Mouse (Mus musculus) WW6 (cell line): ENCODE data around the gene Mtmr12.
"Not testable (repeated sequence)": the region's sequence is repeated elsewhere in the genome, so short reads cannot be mapped to it uniquely, and the experiment has no call there.

Experiments used
- DNase-seq: peaks from one replicate; pipeline ENCODE4 v3.0.0-alpha.2; 2013; ENCODE audit warnings: low read depth, low spot score

Mtmr12 gene

GRCm38 (mm10) chr15:12211577-12211976 lies 6.7 kb downstream of the Mtmr12 start:
- DNase-seq: no peak

GRCm38 (mm10) chr15:12212266-12212665 lies 7.4 kb downstream of the Mtmr12 start:
- DNase-seq: no peak

DNA sequence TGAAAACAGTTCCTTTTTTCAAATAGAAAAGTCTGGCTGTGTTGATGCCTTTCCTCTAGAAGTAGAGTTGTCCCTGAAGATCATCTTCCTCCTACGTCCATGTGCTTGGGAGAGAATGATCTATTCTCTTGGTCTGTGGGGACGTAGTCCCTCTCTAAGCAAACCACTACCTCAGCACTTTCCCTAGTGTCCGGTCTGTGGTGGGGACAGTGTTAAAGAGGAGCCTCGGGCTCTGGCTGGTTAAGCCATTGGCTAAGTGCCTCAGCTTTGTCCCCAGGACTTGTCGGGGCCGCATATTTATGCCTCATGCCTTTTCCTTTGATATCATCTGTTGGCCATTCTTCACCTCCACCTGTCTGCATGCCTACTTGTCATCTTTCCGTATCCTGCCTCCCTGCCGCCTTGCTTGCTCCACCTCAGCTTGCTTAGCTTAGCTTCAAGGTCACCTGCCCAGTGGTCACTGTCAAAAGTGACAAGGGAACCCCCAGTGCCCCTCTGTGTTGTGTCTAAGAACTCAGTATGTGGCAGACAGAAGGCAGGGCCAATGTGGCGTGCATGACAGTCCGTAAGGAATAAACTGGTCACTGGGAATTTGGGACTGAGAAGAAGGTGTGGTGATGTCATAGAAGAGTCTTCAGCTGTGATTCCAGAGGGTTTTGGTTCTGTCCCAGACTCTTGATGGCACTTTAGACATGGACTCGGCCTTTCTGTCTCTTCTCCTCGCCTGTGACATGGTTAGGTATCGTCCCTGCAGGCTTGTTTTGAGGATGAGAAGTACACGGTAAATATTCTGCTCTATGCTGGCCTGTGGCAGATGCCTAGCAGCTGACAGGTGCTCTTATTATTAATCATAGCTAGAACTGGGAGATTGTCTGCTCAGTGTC lies 9.9 kb downstream of the Mtmr12 start:
- DNase-seq: no peak

DNA sequence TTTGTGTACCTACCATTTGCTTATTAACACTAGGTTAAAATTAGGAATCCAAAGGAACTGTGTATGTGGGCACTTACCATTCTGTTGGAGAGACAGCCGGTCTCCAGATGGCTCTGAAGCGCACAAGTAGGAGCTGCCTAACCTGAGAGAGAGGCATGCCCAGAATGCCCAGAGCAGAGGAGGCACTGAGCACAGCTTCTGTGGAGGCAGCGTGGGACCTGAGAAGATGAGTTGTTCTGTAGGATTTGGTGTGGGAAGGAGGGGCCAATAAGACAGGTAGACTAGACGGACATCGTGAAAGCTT lies 10.5 kb downstream of the Mtmr12 start:
- DNase-seq: no peak

- no peak for DNase-seq
These were observed 11.3 kb downstream of the Mtmr12 start for GRCm38 (mm10) chr15:12216119-12216518.

GRCm38 (mm10) chr15:12216798-12217197 lies 12.0 kb downstream of the Mtmr12 start:
- no peak for DNase-seq

DNA sequence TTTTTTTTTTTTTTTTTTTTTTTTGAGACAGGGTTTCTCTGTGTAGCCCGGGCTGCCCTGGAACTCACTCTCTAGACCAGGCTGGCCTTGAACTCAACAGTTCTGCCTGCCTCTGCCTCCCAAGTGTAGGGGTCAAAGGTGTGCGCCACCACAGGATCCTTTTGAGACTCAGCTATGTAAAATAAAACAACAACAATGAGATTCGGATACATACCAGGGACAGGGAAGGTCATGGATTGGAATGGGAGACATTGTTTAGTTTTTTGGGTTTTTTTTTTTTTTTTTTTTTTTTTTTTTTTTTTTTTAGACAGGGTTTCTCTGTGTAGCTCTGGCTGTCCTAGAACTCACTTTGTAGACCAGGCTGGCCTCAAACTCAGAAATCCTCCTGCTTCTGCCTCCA lies 12.5 kb downstream of the Mtmr12 start:
- not testable (repeated sequence) for DNase-seq

DNA sequence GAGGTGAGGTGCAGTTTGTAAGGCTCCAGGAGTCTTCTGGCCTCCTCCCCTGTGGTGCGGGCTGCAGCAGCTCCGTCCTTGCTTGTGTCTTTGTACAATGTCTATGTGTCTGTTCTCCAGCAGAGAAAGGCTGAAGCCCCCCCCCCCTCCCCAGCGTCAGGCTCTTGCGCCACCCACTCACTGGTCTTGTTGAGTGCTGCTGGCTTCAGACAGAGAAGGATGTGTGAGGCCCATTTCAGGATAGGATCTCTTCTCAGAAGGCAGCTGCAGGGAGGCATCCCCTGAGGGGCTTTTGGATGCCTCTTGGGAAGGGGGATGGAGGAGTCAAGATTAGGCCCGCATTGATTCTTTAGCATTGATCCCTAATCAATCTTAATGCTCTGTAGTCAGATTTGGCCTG lies 13.0 kb downstream of the Mtmr12 start:
- no peak for DNase-seq

DNA sequence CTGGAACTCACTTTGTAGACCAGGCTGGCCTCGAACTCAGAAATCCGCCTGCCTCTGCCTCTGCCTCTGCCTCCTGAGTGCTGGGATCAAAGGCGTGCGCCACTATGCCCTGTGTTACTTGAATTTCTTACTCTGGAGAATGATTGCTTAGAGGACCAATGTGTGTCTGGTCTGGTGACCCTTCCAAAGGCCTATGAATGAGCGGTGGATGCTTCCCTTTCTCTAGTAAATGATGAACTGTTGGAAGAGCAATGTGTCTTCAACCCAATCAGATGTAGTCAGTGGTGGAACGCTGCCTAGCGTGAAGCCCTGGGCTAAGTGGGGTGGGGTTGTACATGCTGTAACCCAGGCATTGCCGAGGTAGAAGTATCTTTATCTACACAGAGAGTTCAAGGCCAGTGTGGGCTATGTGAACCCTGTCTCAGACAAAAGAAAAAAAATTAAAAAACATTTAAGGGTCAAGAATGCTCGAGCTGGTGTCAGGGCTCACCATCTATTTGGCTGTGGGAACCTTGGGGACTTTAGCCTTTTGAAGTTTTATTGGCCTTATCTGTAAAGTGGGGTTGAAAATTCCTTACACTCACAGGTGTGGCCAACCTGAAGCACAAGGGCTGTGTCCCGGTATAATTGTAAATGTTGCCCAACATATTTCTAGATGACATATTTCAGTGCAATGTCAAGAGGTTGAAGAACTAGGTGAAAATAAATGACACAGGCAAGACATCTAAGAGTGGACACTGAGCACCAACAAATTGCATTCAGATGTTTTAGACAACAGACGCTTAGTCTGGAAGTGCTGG lies 14.0 kb downstream of the Mtmr12 start:
- DNase-seq: no peak

DNA sequence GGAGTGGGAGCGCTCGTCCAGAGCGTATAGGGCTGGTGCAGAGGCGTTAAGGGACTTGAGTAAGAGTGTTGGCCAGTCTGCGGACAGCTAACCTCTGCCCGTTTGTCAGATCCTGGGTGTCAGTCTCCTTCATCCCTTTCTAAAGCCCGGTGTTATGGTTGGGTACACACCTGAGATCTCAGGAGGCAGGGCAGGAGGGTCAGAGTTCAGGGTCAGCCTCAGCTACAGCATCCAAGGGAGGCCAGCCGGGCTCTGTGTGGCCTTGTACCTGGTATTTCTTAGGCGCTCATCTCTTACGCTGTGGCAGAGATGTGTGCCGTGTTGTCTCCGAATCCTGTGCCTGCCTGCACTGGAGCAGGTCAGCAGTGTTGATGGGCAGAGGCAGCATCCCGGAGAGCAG lies 16.3 kb downstream of the Mtmr12 start:
- no peak for DNase-seq

GRCm38 (mm10) chr15:12222564-12223302 lies 17.9 kb downstream of the Mtmr12 start:
- no peak for DNase-seq

GRCm38 (mm10) chr15:12223393-12223792 lies 18.6 kb downstream of the Mtmr12 start:
- DNase-seq: no peak

DNA sequence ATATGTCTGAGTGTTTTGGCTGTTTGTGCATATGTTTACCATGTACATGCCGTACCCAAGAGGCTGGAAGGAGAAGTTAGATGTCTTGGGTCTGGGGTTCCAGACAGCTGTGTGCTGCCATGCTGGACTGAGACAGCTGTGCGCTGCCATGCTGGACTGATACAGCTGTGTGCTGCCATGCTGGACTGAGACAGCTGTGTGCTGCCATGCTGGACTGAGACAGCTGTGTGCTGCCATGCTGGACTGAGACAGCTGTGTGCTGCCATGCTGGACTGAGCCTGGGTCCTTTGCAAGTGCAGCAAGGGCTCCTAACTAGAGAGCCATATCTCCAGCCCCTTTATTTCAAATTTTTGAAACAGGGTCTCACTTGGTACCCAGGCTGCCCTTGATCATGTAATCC lies 19.4 kb downstream of the Mtmr12 start:
- no peak for DNase-seq

- DNase-seq: no peak
These were observed 20.2 kb downstream of the Mtmr12 start for GRCm38 (mm10) chr15:12225062-12225461.

- DNase-seq: no peak
These were observed 22.1 kb downstream of the Mtmr12 start for GRCm38 (mm10) chr15:12226908-12227307.

DNA sequence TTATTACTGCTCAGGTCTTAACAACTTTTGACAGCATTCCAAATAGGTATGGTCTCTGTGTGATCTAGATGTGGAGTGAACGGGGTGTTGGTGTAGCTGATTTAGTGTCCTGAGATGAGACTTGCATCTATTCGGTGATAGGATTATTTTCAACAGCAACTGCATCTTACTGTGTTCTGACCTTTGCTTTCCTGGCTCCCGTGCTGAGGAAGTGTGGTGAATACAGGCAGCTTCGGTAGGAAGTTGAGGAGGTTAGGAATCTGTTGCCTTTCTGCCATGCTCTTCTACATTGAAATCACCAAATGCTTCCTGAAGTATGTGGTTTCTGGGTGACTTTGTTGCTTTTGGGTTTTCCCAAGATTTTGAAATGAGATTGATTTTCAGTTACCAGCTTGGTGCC lies 22.5 kb downstream of the Mtmr12 start:
- DNase-seq: no peak

- no peak for DNase-seq
These were observed 24.9 kb downstream of the Mtmr12 start for GRCm38 (mm10) chr15:12229603-12230242.

DNA sequence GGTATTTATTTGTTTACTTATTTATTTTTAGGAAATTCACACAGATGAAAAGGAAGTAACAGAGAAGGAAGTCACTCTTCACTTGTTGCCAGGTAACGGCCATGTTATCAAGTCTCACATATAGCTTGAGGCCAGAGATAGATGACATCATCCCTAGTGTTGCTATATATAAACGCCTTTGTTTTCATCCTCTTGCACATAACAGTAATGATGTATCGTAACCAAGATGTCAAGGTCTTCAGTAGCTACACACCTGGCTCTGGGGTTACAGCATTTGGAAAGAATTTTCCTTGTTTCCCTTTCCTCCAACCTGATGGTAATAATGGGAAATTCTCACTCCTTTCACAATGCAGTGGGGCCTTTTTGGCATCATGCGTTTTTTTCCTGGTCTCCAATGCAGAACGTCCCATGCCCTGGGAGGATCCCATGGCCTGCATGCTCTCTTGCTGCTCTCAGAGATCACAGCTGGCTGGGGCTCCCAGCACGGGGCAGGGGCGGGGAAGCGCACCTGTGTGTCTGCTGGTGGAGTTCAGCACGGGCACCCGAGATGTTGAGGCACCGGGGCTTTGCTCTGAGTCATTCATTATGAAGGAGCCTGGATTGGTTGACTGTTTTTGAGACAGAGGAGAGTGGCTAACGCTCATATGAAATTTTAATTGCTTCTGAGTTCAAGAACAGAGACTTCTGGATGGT lies 25.6 kb downstream of the Mtmr12 start:
- DNase-seq: no peak

DNA sequence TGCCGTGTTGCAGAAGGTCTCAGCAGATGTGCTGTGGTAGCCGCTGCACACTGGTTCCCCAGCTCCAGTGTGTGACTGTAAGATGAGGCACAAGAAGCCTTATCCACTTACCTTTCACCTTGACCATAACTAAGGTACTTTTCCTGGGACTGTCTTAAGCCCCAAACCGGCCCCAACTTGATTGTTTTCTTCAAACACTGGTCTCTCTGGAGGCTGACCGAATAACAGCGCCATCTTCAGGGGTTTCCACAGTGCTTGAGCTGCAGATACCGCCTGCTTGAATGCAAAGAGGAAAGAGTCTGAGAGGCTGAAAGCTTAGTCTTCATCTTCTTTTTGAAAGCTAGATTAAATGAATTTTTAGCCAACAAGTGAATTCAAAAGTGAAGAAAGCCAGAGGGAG lies 26.6 kb downstream of the Mtmr12 start:
- DNase-seq: no peak

- no peak for DNase-seq
These were observed 27.6 kb downstream of the Mtmr12 start for GRCm38 (mm10) chr15:12232429-12232828.

DNA sequence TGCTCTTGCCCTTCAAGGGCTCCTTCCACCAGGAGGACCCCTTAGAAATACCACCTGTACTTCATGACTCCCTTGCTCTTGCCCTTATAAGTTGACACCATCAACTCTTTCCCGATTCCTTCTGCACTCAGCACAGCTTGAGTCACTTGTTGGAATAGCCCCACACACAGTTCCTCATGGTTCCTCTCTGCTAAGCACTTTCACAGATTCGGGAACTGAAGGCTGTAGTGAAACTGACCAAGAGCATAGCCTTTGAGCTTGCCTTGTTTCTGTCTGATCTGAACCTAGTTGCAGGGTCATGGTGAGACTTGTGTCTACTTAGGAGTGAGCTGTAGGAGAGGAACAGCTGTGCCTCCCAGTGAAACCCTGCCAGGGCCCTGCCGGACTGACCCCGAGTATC lies 28.2 kb downstream of the Mtmr12 start:
- no peak for DNase-seq
